Mouse (Mus musculus): ENCODE data around the gene Ostm1. TPM values are rescaled to one million over a fixed set of nuclear protein-coding genes. Genes with fewer than 3 reads are reported as not detected.

Gene Ostm1
- polyA plus RNA-seq, 1 experiment, result 5.8 TPM

- TF ChIP-seq GATA1 (IDR thresholded peaks at IDR 0.05; ENCODE audit: low read length), result no peak
Observed at GRCm38 (mm10) chr10:42678331-42678730, 94.7 kb downstream of the Ostm1 start.

GRCm38 (mm10) chr10:42678755-42679364 is 95.2 kb downstream of the Ostm1 start:
- TF ChIP-seq GATA1 (IDR thresholded peaks at IDR 0.05; ENCODE audit: low read length), result no peak

GRCm38 (mm10) chr10:42679586-42679985 is 96.0 kb downstream of the Ostm1 start:
- no peak for TF ChIP-seq GATA1 (IDR thresholded peaks at IDR 0.05; ENCODE audit: low read length)

GRCm38 (mm10) chr10:42680582-42681001 is 97.0 kb downstream of the Ostm1 start:
- TF ChIP-seq GATA1 (IDR thresholded peaks at IDR 0.05; ENCODE audit: low read length), result no peak

- no peak for TF ChIP-seq GATA1 (IDR thresholded peaks at IDR 0.05; ENCODE audit: low read length)
Observed at GRCm38 (mm10) chr10:42682421-42682820, 98.8 kb downstream of the Ostm1 start.

- TF ChIP-seq GATA1 (IDR thresholded peaks at IDR 0.05; ENCODE audit: low read length), result no peak
Observed at GRCm38 (mm10) chr10:42687873-42688272, 104.3 kb downstream of the Ostm1 start.

GRCm38 (mm10) chr10:42689694-42690093 is 106.1 kb downstream of the Ostm1 start:
- TF ChIP-seq GATA1 (IDR thresholded peaks at IDR 0.05; ENCODE audit: low read length), result no peak

- no peak for TF ChIP-seq GATA1 (IDR thresholded peaks at IDR 0.05; ENCODE audit: low read length)
Observed at GRCm38 (mm10) chr10:42690233-42691028, 106.8 kb downstream of the Ostm1 start.

GRCm38 (mm10) chr10:42691051-42691450 is 107.4 kb downstream of the Ostm1 start:
- TF ChIP-seq GATA1 (IDR thresholded peaks at IDR 0.05; ENCODE audit: low read length), result no peak

- no peak for TF ChIP-seq GATA1 (IDR thresholded peaks at IDR 0.05; ENCODE audit: low read length)
Observed at GRCm38 (mm10) chr10:42692095-42692494, 108.5 kb downstream of the Ostm1 start.

- no peak for TF ChIP-seq GATA1 (IDR thresholded peaks at IDR 0.05; ENCODE audit: low read length)
Observed at GRCm38 (mm10) chr10:42692794-42693193, 109.2 kb downstream of the Ostm1 start.

- no peak for TF ChIP-seq GATA1 (IDR thresholded peaks at IDR 0.05; ENCODE audit: low read length)
Observed at GRCm38 (mm10) chr10:42693482-42693881, 109.9 kb downstream of the Ostm1 start.

GRCm38 (mm10) chr10:42696361-42696760 is 112.7 kb downstream of the Ostm1 start:
- no peak for TF ChIP-seq GATA1 (IDR thresholded peaks at IDR 0.05; ENCODE audit: low read length)

- TF ChIP-seq GATA1 (IDR thresholded peaks at IDR 0.05; ENCODE audit: low read length), result no peak
Observed at GRCm38 (mm10) chr10:42697007-42697406, 113.4 kb downstream of the Ostm1 start.

GRCm38 (mm10) chr10:42698375-42698774 is 114.8 kb downstream of the Ostm1 start:
- TF ChIP-seq GATA1 (IDR thresholded peaks at IDR 0.05; ENCODE audit: low read length), result no peak

GRCm38 (mm10) chr10:42698994-42699393 is 115.4 kb downstream of the Ostm1 start:
- no peak for TF ChIP-seq GATA1 (IDR thresholded peaks at IDR 0.05; ENCODE audit: low read length)

- no peak for TF ChIP-seq GATA1 (IDR thresholded peaks at IDR 0.05; ENCODE audit: low read length)
Observed at GRCm38 (mm10) chr10:42702111-42702510, 118.5 kb downstream of the Ostm1 start.
